Mouse (Mus musculus) liver, adult 2 months (tissue): ENCODE measurements around the gene Cant1.

Source experiments
- CTCF ChIP-seq: fragments of 200-500 bp; IDR thresholded peaks from 2 replicates; pipeline ENCODE4 v1.5.1; 2011; ENCODE audit warnings: low read depth, low read length, control low read depth
- POLR2A ChIP-seq: fragments of 200-500 bp; IDR thresholded peaks from 2 replicates; pipeline ENCODE4 v1.6.1; 2011; ENCODE audit warnings: low read length, control low read depth; ENCODE audit not compliant: insufficient read depth; ENCODE audit errors: extremely low read depth

DNA sequence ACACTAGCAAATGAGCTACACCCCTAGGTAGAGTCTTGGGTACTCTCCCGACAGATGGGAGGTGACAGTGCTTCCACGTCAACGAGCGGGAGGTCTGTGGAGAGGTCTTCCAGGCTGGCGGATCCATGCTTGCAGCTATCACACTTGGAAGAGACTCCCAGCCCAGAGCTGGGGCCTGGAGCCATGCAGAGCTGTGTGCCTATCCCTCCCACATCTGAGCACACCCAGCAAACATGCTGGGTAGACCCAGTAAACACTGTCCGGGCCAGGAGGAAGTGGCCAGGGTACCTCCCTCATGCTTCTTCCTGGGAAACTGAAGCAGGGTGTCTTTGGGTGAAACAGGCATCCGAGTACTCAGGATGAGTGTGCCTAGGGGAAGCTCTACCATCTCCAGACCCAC is 58.4 kb downstream of the Cant1 start:
- no peak for TF ChIP-seq CTCF
- TF ChIP-seq POLR2A, result no peak
